Mouse (Mus musculus) bone marrow macrophage, adult 2 months (primary cell): Measurements from ENCODE around the gene Apoh.

ENCODE experiments used
- CTCF ChIP-seq: IDR thresholded peaks from 2 replicates; pipeline ENCODE4 v1.5.1; 2012; ENCODE audit warnings: low read depth, mild to moderate bottlenecking, low read length, moderate library complexity
- POLR2A ChIP-seq: IDR thresholded peaks from 2 replicates; pipeline ENCODE4 v1.6.1; 2012; ENCODE audit warnings: mild to moderate bottlenecking, low read depth, low read length, borderline replicate concordance

- TF ChIP-seq CTCF, result no peak
- no peak for TF ChIP-seq POLR2A
Measured at GRCm38 (mm10) chr11:108294305-108294813, 48.8 kb upstream of the Apoh start.
